Mouse (Mus musculus) myocyte (in vitro differentiated cells): ENCODE results near the gene Supt16. TPM values are rescaled to one million over a fixed set of nuclear protein-coding genes. Genes with fewer than 3 reads are reported as not detected.

Experiments used
- H3K27me3 ChIP-seq: one replicate; pipeline ENCODE4 v1.6.1; 2011; ENCODE audit not compliant: control insufficient read depth, insufficient read depth, insufficient read length
- H3K36me3 ChIP-seq: one replicate; pipeline ENCODE4 v1.6.1; 2011; ENCODE audit not compliant: control insufficient read depth, insufficient read depth
- H3K4me2 ChIP-seq: one replicate; pipeline ENCODE4 v1.6.1; 2011; ENCODE audit warnings: low read depth, control low read depth
- H3K4me3 ChIP-seq: one replicate; pipeline ENCODE4 v1.5.1; 2011; ENCODE audit warnings: mild to moderate bottlenecking, control low read depth, moderate library complexity
- H3K79me2 ChIP-seq: one replicate; pipeline ENCODE4 v1.6.1; 2011; ENCODE audit not compliant: control insufficient read depth, insufficient read depth
- H3ac ChIP-seq: one replicate; pipeline ENCODE4 v1.6.1; 2011; ENCODE audit not compliant: control insufficient read depth, insufficient read length
- CEBPB ChIP-seq: IDR thresholded peaks from 2 replicates; pipeline ENCODE4 v1.6.1; 2011; ENCODE audit warnings: mild to moderate bottlenecking, moderate library complexity; ENCODE audit not compliant: poor library complexity, insufficient read depth, severe bottlenecking
- E2F4 ChIP-seq: IDR thresholded peaks from one replicate; pipeline ENCODE4 v1.6.1; 2011; ENCODE audit warnings: mild to moderate bottlenecking, control low read depth, moderate library complexity; ENCODE audit not compliant: insufficient read depth
- MAX ChIP-seq: IDR thresholded peaks from one replicate; pipeline ENCODE4 v1.6.1; 2011; ENCODE audit warnings: low read depth, mild to moderate bottlenecking, control low read depth
- MYOD1 ChIP-seq, 3 experiments: IDR thresholded peaks; one replicate each; pipeline ENCODE4 v1.6.1; 2011; ENCODE audit warnings: control low read depth in 2 of 3, low read depth in 2 of 3, mild to moderate bottlenecking in 2 of 3, moderate library complexity in 1 of 3; ENCODE audit not compliant: insufficient read length in 2 of 3, control insufficient read depth in 1 of 3
- MYOG ChIP-seq, 3 experiments: IDR thresholded peaks; one replicate each; pipeline ENCODE4 v1.6.1; 2011; ENCODE audit warnings: control low read depth in 2 of 3, low read depth in 2 of 3, mild to moderate bottlenecking in 2 of 3; ENCODE audit not compliant: insufficient read length in 2 of 3, control insufficient read depth in 1 of 3, insufficient read depth in 1 of 3
- POLR2A ChIP-seq: IDR thresholded peaks from one replicate; pipeline ENCODE4 v1.6.1; 2011; ENCODE audit warnings: low read depth, mild to moderate bottlenecking, control low read depth, moderate library complexity; ENCODE audit not compliant: insufficient read length
- POLR2AphosphoS2 ChIP-seq: IDR thresholded peaks from one replicate; pipeline ENCODE4 v1.6.1; 2011; ENCODE audit warnings: low read depth, control low read depth; ENCODE audit not compliant: insufficient read length
- REST ChIP-seq: IDR thresholded peaks from one replicate; pipeline ENCODE4 v1.6.1; 2011; ENCODE audit warnings: mild to moderate bottlenecking, control low read depth, moderate library complexity; ENCODE audit not compliant: insufficient read depth, insufficient read length
- SRF ChIP-seq: IDR thresholded peaks from one replicate; pipeline ENCODE4 v1.6.1; 2011; ENCODE audit warnings: low read depth; ENCODE audit not compliant: control insufficient read depth, insufficient read length
- TCF12 ChIP-seq: IDR thresholded peaks from one replicate; pipeline ENCODE4 v1.6.1; 2011; ENCODE audit warnings: mild to moderate bottlenecking, control low read depth; ENCODE audit not compliant: poor library complexity, insufficient read depth, severe bottlenecking
- TCF3 ChIP-seq: IDR thresholded peaks from one replicate; pipeline ENCODE4 v1.6.1; 2011; ENCODE audit warnings: low read depth, control low read depth; ENCODE audit not compliant: insufficient read length
- USF1 ChIP-seq: IDR thresholded peaks from one replicate; pipeline ENCODE4 v1.6.1; 2011; ENCODE audit warnings: low read depth, mild to moderate bottlenecking, control low read depth, moderate library complexity
- polyA plus RNA-seq: library from polyadenylated mRNA; unstranded; fragments of >200 nt; fragmentation: generic; extraction: Trizol; gene quantifications from one replicate; pipeline ENCODE4 v1.2.1, GENCODE M21; 2012; ENCODE audit warnings: missing spikeins

Gene Supt16
- polyA plus RNA-seq, 1 experiment, result 11.7 TPM

DNA sequence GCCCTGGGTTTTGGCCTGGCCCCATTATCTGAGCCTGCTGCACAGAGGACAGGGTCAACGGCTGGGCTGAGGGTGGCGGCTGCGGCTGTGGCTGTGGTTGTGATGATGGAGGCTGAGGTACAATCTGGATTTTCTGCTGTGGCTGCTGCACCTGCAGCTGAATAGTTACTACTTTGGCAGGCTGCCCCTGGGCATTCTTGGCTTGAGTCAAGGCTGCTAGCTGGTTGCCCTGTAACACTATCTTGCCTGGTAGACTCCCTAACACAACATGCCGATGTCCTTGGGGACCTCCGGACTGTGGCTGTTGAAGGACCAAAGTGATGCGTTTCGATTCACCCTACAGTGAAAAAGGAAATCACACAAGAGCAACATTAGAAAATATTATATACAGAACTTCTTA lies 37.9 kb upstream of the Supt16 start:
- Histone ChIP-seq H3K79me2 (peaks cover 13% of the 10 kb centered on the region), H3K4me3 (no peak overlapping the region), H3K27me3 (no peaks in the 10 kb centered on the region), H3ac (no peak overlapping the region), H3K4me2 (no peak overlapping the region), H3K36me3 (peaks cover 47% of the 10 kb centered on the region)
- TF ChIP-seq USF1 (no peak), MYOD1 (IDR thresholded peaks at IDR 0.05; ENCODE audit: control insufficient read depth in 1 of 3, insufficient read length in 2 of 3, low read depth in 2 of 3) (no peak), POLR2A (no peak), CEBPB (no peak), REST (no peak), TCF3 (no peak), POLR2AphosphoS2 (no peak), SRF (no peak), E2F4 (no peak), MAX (no peak), TCF12 (no peak), MYOG (IDR thresholded peaks at IDR 0.05; ENCODE audit: control insufficient read depth in 1 of 3, insufficient read depth in 1 of 3, insufficient read length in 2 of 3, low read depth in 2 of 3) (no peak)

DNA sequence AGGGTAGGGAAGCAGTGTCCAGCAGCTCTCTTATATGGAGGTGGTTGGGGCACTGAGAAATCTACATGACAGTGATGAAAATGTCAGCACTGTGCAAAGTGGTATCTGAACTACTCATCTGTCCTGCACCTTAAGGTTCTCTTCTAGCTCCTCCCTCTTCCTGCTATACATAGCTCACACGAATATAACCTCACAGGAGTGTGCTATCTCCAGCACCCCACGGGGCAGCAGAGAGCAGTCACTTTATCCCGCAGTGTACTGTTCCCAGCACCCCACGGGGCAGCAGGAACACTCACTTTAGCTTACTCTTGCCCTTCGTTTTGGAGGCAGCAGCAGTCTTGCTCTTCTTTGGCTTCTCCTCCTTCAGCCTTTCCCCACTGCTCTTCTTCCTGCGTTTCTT lies 35.0 kb upstream of the Supt16 start:
- no peak overlapping the region for H3K4me3 ChIP-seq
- H3K79me2 ChIP-seq, result no peaks in the 10 kb centered on the region
- no peak overlapping the region for H3K4me2 ChIP-seq
- no peak overlapping the region for H3ac ChIP-seq
- peaks cover 47% of the 10 kb centered on the region for H3K36me3 ChIP-seq
- TF ChIP-seq POLR2A, result no peak
- H3K27me3 ChIP-seq, result no peaks in the 10 kb centered on the region

DNA sequence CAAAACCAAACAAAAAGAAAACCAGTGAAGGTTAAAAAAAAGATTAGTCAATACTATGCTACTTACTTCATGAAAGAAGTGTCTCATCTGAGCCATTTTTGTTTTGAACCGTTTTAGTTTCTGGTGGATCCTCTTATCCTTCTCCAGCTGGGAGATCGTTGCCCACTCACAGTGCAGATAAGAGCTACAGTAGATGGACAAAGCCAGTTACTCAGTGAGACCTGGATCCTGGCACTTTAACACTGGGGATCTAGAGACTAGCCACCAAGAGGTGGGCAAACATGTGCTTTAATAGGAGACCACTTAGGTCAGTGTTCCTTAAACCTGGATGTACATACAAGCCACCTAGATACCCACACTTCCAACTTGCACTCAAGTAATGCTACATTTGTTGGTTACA lies 28.8 kb upstream of the Supt16 start:
- TF ChIP-seq CEBPB, result no peak
- no peak for TF ChIP-seq POLR2A
- Histone ChIP-seq H3ac (no peak overlapping the region), H3K79me2 (no peaks in the 10 kb centered on the region), H3K27me3 (no peaks in the 10 kb centered on the region), H3K4me2 (no peak overlapping the region), H3K36me3 (peaks cover 39% of the 10 kb centered on the region), H3K4me3 (no peak overlapping the region)

DNA sequence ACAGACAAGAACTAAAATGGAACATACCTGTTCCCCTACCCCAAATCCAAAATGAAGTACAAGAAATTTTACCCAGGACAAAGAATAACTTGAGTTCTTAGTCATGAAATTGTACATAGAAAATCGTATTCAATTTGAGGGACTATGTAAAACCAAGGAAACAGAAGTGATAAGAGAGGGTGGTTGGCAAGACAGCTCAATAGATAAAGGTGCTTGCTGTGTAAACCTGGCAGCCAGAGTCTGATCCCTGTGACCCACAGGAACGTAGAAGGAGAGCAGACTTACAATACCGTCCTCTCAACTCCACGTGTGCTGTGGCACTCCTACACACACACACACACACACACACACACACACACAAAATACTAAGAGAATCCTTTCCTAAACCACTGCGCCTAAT lies 20.0 kb upstream of the Supt16 start:
- no peak overlapping the region for H3K4me3 ChIP-seq
- no peak overlapping the region for H3K4me2 ChIP-seq
- TF ChIP-seq POLR2A (no peak), MAX (no peak), TCF12 (no peak), SRF (no peak), POLR2AphosphoS2 (no peak), MYOD1 (IDR thresholded peaks at IDR 0.05; ENCODE audit: control insufficient read depth in 1 of 3, insufficient read length in 2 of 3, low read depth in 2 of 3) (no peak), CEBPB (no peak), E2F4 (no peak), REST (no peak), USF1 (no peak), MYOG (IDR thresholded peaks at IDR 0.05; ENCODE audit: control insufficient read depth in 1 of 3, insufficient read depth in 1 of 3, insufficient read length in 2 of 3, low read depth in 2 of 3) (no peak), TCF3 (no peak)
- no peaks in the 10 kb centered on the region for H3K27me3 ChIP-seq
- peaks cover 75% of the 10 kb centered on the region for H3K36me3 ChIP-seq
- H3K79me2 ChIP-seq, result no peaks in the 10 kb centered on the region
- H3ac ChIP-seq, result no peak overlapping the region

DNA sequence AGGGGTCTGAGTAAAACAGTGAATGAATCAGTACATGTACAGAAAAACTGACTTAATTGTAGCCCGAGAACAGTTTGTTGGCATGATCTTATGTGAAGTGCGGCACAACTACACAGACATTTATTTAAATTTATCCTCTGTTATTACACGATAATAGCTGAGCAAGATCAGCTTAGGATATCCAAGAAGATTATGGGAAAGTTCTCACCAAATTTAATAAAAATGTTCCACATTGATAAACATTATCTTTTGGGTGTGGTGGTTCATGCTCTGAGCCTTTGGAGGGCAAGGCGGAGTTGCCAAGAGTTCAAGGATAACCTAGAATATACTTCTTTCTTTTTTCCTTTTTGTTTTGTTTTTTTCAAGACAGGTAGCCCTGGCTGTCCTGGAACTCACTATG lies 2.2 kb upstream of the Supt16 start:
- Histone ChIP-seq H3K79me2 (peaks cover 28% of the 10 kb centered on the region), H3K4me3 (no peak overlapping the region), H3K4me2 (no peak overlapping the region), H3K27me3 (no peaks in the 10 kb centered on the region), H3K36me3 (peaks cover 22% of the 10 kb centered on the region), H3ac (no peak overlapping the region)
- TF ChIP-seq E2F4 (no peak), POLR2A (no peak), TCF3 (no peak), REST (no peak), CEBPB (no peak), USF1 (no peak), SRF (no peak), MAX (no peak)
